Mouse (Mus musculus) T-helper 1 cell (primary cell): ENCODE measurements around the gene Zkscan1.
"Not testable (repeated sequence)": the region's sequence is repeated elsewhere in the genome, so short reads cannot be mapped to it uniquely, and the experiment has no call there.

Experiments
- in situ Hi-C: fragments of 300-600 bp; cut with MboI, MseI; formaldehyde crosslinking; loops from one replicate; pipeline ENCODE4 v1.15.1; 2025; ENCODE audit warnings: high pct_unique_total_duplicates

Gene Zkscan1

GRCm38 (mm10) chr5:138084996-138085395 is at the start of gene Zkscan1:
Zkscan1 (plus strand) TSS chr5:138085084.
- in situ Hi-C loops: no loop called here

- in situ Hi-C loops: loop anchor here (5.0 kb wide), 1 partner anchor 41 kb away; no protein-coding TSS in a partner anchor
These were observed 32.0 kb upstream of the Zkscan1 start, which contains the start of gene Smok3c for GRCm38 (mm10) chr5:138052894-138053293. Smok3c (plus strand) TSS chr5:138053194.

- in situ Hi-C loops: no loop called here
These were observed 11.1 kb upstream of the Zkscan1 start for GRCm38 (mm10) chr5:138073803-138074202.

GRCm38 (mm10) chr5:138075684-138076083 is 9.2 kb upstream of the Zkscan1 start:
- in situ Hi-C loops: no loop called here

GRCm38 (mm10) chr5:138076148-138076547 is 8.7 kb upstream of the Zkscan1 start:
- in situ Hi-C loops: no loop called here

GRCm38 (mm10) chr5:138080456-138080855 is 4.4 kb upstream of the Zkscan1 start:
- in situ Hi-C loops: no loop called here

- in situ Hi-C loops: no loop called here
These were observed 3.4 kb upstream of the Zkscan1 start for GRCm38 (mm10) chr5:138081446-138081845.

- in situ Hi-C loops: no loop called here
These were observed 1.5 kb upstream of the Zkscan1 start for GRCm38 (mm10) chr5:138083318-138083900.

GRCm38 (mm10) chr5:138083936-138084335 is 948 bp upstream of the Zkscan1 start:
- in situ Hi-C loops: no loop called here

GRCm38 (mm10) chr5:138084507-138084906 is 377 bp upstream of the Zkscan1 start:
- in situ Hi-C loops: no loop called here

- in situ Hi-C loops: no loop called here
These were observed 582 bp downstream of the Zkscan1 start for GRCm38 (mm10) chr5:138085421-138085911.

- in situ Hi-C loops: no loop called here
These were observed 2.0 kb downstream of the Zkscan1 start for GRCm38 (mm10) chr5:138086842-138087241.

- in situ Hi-C loops: no loop called here
These were observed 3.5 kb downstream of the Zkscan1 start for GRCm38 (mm10) chr5:138088366-138088765.

GRCm38 (mm10) chr5:138089108-138089551 is 4.2 kb downstream of the Zkscan1 start:
- in situ Hi-C loops: no loop called here

GRCm38 (mm10) chr5:138090271-138090670 is 5.4 kb downstream of the Zkscan1 start:
- in situ Hi-C loops: no loop called here

- in situ Hi-C loops: no loop called here
These were observed 5.9 kb downstream of the Zkscan1 start for GRCm38 (mm10) chr5:138090737-138091136.

GRCm38 (mm10) chr5:138092771-138093170 is 7.9 kb downstream of the Zkscan1 start:
- in situ Hi-C loops: no loop called here

- in situ Hi-C loops: no loop called here
These were observed 9.6 kb downstream of the Zkscan1 start for GRCm38 (mm10) chr5:138094474-138094873.

- in situ Hi-C loops: no loop called here
These were observed 20.1 kb downstream of the Zkscan1 start for GRCm38 (mm10) chr5:138104976-138105375.

GRCm38 (mm10) chr5:138107130-138107529 is 22.2 kb downstream of the Zkscan1 start:
- in situ Hi-C loops: no loop called here

- in situ Hi-C loops: not testable (repeated sequence)
These were observed 25.0 kb downstream of the Zkscan1 start for GRCm38 (mm10) chr5:138109847-138110396.

- in situ Hi-C loops: no loop called here
These were observed 31.6 kb downstream of the Zkscan1 start, which contains the start of gene Zscan21 for GRCm38 (mm10) chr5:138116255-138117198. Zscan21 (plus strand) TSS chr5:138116903.
